Mouse (Mus musculus): Measurements from ENCODE around the gene Rtn4r. TPM values are rescaled to one million over a fixed set of nuclear protein-coding genes. Genes with fewer than 3 reads are reported as not detected.

The Rtn4r gene
- total RNA-seq, 2 experiments from 2014 or later = 0.18 to 0.21 TPM

GRCm38 (mm10) chr16:18122740-18123139, 4.7 kb upstream of the Rtn4r start:
- DNase-seq = no peak
- intact Hi-C loops (cut with DNase I; ENCODE audit: low total_unique reads) = no loop called here

- intact Hi-C loops (cut with DNase I; ENCODE audit: low total_unique reads) = no loop called here
- DNase-seq = no peak
These were observed 4.0 kb upstream of the Rtn4r start for GRCm38 (mm10) chr16:18123471-18123870.

- intact Hi-C loops (cut with DNase I; ENCODE audit: low total_unique reads) = no loop called here
These were observed 3.4 kb upstream of the Rtn4r start for GRCm38 (mm10) chr16:18124040-18124439.

GRCm38 (mm10) chr16:18124626-18125025, 2.8 kb upstream of the Rtn4r start:
- intact Hi-C loops (cut with DNase I; ENCODE audit: low total_unique reads) = no loop called here
- DNase-seq = no peak

More at GRCm38 (mm10) chr16:18124040-18124439, 3.4 kb upstream of the Rtn4r start:
- no peak for DNase-seq

- intact Hi-C loops (cut with DNase I; ENCODE audit: low total_unique reads) = no loop called here
- no peak for DNase-seq
These were observed 2.3 kb upstream of the Rtn4r start for GRCm38 (mm10) chr16:18125131-18125530.

GRCm38 (mm10) chr16:18126211-18126610, 1.2 kb upstream of the Rtn4r start:
- DNase-seq = no peak
- intact Hi-C loops (cut with DNase I; ENCODE audit: low total_unique reads) = loop anchor here (2.0 kb wide), 1 partner anchor 47 kb away; no protein-coding TSS in a partner anchor

- no peak for DNase-seq
- intact Hi-C loops (cut with DNase I; ENCODE audit: low total_unique reads) = loop anchor here (2.0 kb wide), 1 partner anchor 45 kb away; no protein-coding TSS in a partner anchor
These were observed 575 bp downstream of the Rtn4r start for GRCm38 (mm10) chr16:18127871-18128563.

- DNase-seq = no peak
- intact Hi-C loops (cut with DNase I; ENCODE audit: low total_unique reads) = no loop called here
These were observed 1.1 kb downstream of the Rtn4r start for GRCm38 (mm10) chr16:18128564-18128935.

- DNase-seq = no peak
- intact Hi-C loops (cut with DNase I; ENCODE audit: low total_unique reads) = no loop called here
These were observed 2.0 kb downstream of the Rtn4r start for GRCm38 (mm10) chr16:18129413-18129812.

- no peak for DNase-seq
- intact Hi-C loops (cut with DNase I; ENCODE audit: low total_unique reads) = no loop called here
These were observed 2.8 kb downstream of the Rtn4r start for GRCm38 (mm10) chr16:18130288-18130687.

- intact Hi-C loops (cut with DNase I; ENCODE audit: low total_unique reads) = no loop called here
- no peak for DNase-seq
These were observed 3.3 kb downstream of the Rtn4r start for GRCm38 (mm10) chr16:18130705-18131104.

- intact Hi-C loops (cut with DNase I; ENCODE audit: low total_unique reads) = no loop called here
- no peak for DNase-seq
These were observed 4.0 kb downstream of the Rtn4r start for GRCm38 (mm10) chr16:18131245-18131939.

- intact Hi-C loops (cut with DNase I; ENCODE audit: low total_unique reads) = no loop called here
- DNase-seq = no peak
These were observed 4.6 kb downstream of the Rtn4r start for GRCm38 (mm10) chr16:18132026-18132425.

GRCm38 (mm10) chr16:18132575-18132974, 5.1 kb downstream of the Rtn4r start:
- no peak for DNase-seq
- intact Hi-C loops (cut with DNase I; ENCODE audit: low total_unique reads) = no loop called here

GRCm38 (mm10) chr16:18133133-18133920, 5.9 kb downstream of the Rtn4r start:
- intact Hi-C loops (cut with DNase I; ENCODE audit: low total_unique reads) = no loop called here
- DNase-seq = no peak

GRCm38 (mm10) chr16:18135196-18135595, 7.8 kb downstream of the Rtn4r start:
- peak; percentile 43 for DNase-seq
- intact Hi-C loops (cut with DNase I; ENCODE audit: low total_unique reads) = no loop called here

GRCm38 (mm10) chr16:18136015-18136414, 8.6 kb downstream of the Rtn4r start:
- no peak for DNase-seq
- intact Hi-C loops (cut with DNase I; ENCODE audit: low total_unique reads) = no loop called here

GRCm38 (mm10) chr16:18144201-18144600, 16.8 kb downstream of the Rtn4r start:
- no peak for DNase-seq

GRCm38 (mm10) chr16:18145341-18145867, 18.0 kb downstream of the Rtn4r start:
- intact Hi-C loops (cut with DNase I; ENCODE audit: low total_unique reads) = no loop called here
- DNase-seq = no peak

More at GRCm38 (mm10) chr16:18144201-18144600, 16.8 kb downstream of the Rtn4r start:
- intact Hi-C loops (cut with DNase I; ENCODE audit: low total_unique reads) = no loop called here

Measured in gastrocnemius, postnatal 14 days (tissue).